Mouse (Mus musculus) yolk sac, embryonic 10.5 days (tissue): ENCODE measurements around the gene Adora3.

Source experiments
- DNase-seq: peaks from one replicate; pipeline ENCODE4 v3.0.0-alpha.2; 2017; ENCODE audit warnings: low spot score

Gene Adora3

DNA sequence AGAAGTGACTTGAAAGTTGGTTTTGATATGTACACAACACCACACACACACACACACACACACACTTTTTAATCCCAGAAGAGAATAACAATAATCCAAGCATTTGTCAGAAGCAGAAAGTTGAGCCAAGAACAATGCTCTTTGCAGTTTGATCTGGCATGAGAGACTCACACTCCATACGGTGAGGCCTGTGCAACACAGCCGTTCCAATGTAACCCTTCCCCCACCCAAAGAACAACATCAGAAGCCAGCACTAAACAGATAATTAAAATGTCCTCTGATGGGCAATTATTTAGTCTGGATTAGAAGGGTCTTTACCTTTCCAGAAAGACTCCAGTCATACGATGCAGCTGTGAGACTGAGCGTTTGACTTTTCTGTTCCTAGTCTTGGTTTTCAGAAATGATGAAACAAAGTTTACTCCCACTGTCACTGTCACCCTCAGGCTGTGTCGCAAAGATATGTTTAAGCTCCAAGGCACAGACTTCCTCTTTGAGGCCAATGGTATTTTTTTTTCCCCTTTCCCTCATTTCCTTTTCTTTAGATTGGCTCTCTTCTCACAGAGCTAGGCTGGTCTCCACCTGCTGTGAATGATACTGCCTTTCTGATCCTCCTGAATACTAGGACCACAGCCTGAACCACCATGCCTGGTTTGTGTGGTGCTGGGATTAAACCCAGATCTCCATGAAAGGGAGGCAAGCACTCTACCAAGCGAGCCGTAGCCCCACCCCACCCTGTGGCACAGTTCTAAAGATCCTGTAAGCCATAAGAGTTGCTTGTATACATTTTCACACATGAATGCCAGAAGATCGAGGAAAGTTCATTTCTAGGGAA, 61.8 kb downstream of the Adora3 start, which contains the start of gene I830077J02Rik:
TSS of gene I830077J02Rik (minus strand) at position 425 of the 832 bp plus-strand sequence.
- no peak for DNase-seq

DNA sequence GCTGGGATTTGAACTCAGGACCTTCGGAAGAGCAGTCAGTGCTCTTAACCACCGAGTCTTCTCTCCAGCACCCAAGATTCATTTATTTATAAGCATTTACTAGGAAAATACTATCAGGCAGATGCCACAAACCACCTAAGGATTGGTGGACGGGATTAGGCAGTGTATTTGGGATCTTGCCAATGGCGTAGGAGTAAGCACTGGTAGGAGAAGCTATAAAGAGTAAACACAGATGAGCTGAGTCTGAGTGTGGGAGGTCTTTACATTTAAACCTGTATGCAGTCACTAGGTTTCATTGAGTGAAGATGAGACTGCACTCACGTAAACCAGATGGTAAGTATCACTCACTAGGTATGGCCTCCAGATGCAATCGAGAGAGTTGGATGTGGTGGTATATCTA, 63.3 kb downstream of the Adora3 start:
- DNase-seq: no peak

GRCm38 (mm10) chr3:105935033-105935432, 64.4 kb downstream of the Adora3 start:
- no peak for DNase-seq

GRCm38 (mm10) chr3:105936111-105936510, 65.5 kb downstream of the Adora3 start:
- DNase-seq: no peak

DNA sequence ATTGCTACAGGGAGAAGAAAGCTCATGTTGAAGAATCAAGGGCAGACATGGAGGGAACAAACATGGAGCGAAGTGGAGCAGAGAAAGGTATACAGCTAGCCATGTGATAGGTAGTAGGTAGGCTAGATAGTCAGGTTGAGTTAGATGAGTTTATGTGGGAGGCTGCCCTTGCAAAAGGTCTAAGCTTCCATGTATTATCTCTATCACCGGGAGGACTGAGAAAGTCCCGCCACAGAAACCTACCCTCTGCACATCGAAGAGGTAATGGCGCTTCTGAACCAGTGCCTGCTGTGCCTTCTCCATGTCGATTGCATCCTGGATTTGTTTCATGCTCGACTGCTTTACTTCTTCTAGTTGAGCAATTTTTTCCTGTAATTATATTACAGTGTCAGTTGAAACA, 80.7 kb downstream of the Adora3 start:
- DNase-seq: no peak

- DNase-seq: no peak
Observed at GRCm38 (mm10) chr3:105957235-105957634, 86.6 kb downstream of the Adora3 start.

GRCm38 (mm10) chr3:105958204-105958603, 87.5 kb downstream of the Adora3 start:
- DNase-seq: no peak
